ENCODE assay signal across 9 mouse cellular contexts in genomic region chr16:30144818-30145464, GRCm38 (mm10).
DNase-seq lines count a peak whose midpoint lies in the region; ATAC-seq and TF ChIP-seq lines count a peak whose summit lies in the region.
"Had no signal": no experiment of that assay in that cellular context is flagged by ENCODE, and none has a peak within 500 bp of the region (broad histone marks: within the 10 kb centered on the region; RNA-seq: fewer than 3 reads in every experiment).

No protein-coding gene starts in this region.

- no peaks in the 10 kb centered on the region for H3K36me3 ChIP-seq in kidney, postnatal 0 days (ENCODE audit: insufficient read depth, low read length)
- H3K36me3 ChIP-seq in embryonic facial prominence, embryonic 11.5 days (replicated peaks; ENCODE audit: control insufficient read depth, insufficient read depth, low read depth, low read length): no peaks in the 10 kb centered on the region
- no peaks in the 10 kb centered on the region for H3K36me3 ChIP-seq in hindbrain, postnatal 0 days (ENCODE audit: insufficient read depth, low read length)
- H3K36me3 ChIP-seq in midbrain, embryonic 15.5 days (replicated peaks): no peaks in the 10 kb centered on the region

- H3K27ac ChIP-seq in kidney, postnatal 0 days: no peak overlapping the region
- H3K27ac ChIP-seq in embryonic facial prominence, embryonic 11.5 days (replicated peaks; ENCODE audit: low read depth, low read length): no peak overlapping the region
- H3K27ac ChIP-seq in hindbrain, postnatal 0 days: no peak overlapping the region
- H3K27ac ChIP-seq in midbrain, embryonic 15.5 days: peak overlapping the region; percentile 68

- TF ChIP-seq CTCF in kidney, postnatal 0 days (IDR thresholded peaks at IDR 0.05; ENCODE audit: low read depth): no peak
- TF ChIP-seq CTCF in hindbrain, postnatal 0 days (IDR thresholded peaks at IDR 0.05; ENCODE audit: low read depth): no peak

- H3K27me3 ChIP-seq in kidney, postnatal 0 days (ENCODE audit: insufficient read depth, low read length): no peaks in the 10 kb centered on the region
- no peaks in the 10 kb centered on the region for H3K27me3 ChIP-seq in embryonic facial prominence, embryonic 11.5 days (ENCODE audit: control insufficient read depth, insufficient read depth, low read length)
- H3K27me3 ChIP-seq in hindbrain, postnatal 0 days (ENCODE audit: insufficient read depth, low read length): no peaks in the 10 kb centered on the region
- peaks cover 4% of the 10 kb centered on the region for H3K27me3 ChIP-seq in midbrain, embryonic 15.5 days (replicated peaks)

- H3K4me3 ChIP-seq in kidney, postnatal 0 days (replicated peaks; ENCODE audit: low read depth, low read length): no peak overlapping the region
- 0 out of 2 replicates have a peak overlapping the region, but pooled peaks have one; percentile 6 for H3K4me3 ChIP-seq in embryonic facial prominence, embryonic 11.5 days (ENCODE audit: low read depth, low read length)
- H3K4me3 ChIP-seq in hindbrain, postnatal 0 days (ENCODE audit: low read length): no peak overlapping the region
- 0 out of 2 replicates have a peak overlapping the region, but pooled peaks have one; percentile 12 for H3K4me3 ChIP-seq in midbrain, embryonic 15.5 days

- DNase-seq in kidney, postnatal 0 days (ENCODE audit: low spot score): no peak
- DNase-seq in kidney, postnatal 10 days: no peak
- no peak for DNase-seq in embryonic facial prominence, embryonic 11.5 days (ENCODE audit: low spot score)
- DNase-seq in hindbrain, postnatal 0 days (ENCODE audit: low spot score): no peak
- DNase-seq in cerebellum, postnatal 10 days: no peak
- no peak for DNase-seq in right cerebral cortex, postnatal 36 days (ENCODE audit: low spot score in 2 of 2)
- DNase-seq in kidney, adult 8-10 months: no peak
- DNase-seq: lung, postnatal 36 days had no signal

- H3K9me3 ChIP-seq in kidney, postnatal 0 days (replicated peaks; ENCODE audit: low read length): no peaks in the 10 kb centered on the region
- H3K9me3 ChIP-seq in embryonic facial prominence, embryonic 11.5 days (replicated peaks; ENCODE audit: control insufficient read depth, low read length): no peaks in the 10 kb centered on the region
- no peaks in the 10 kb centered on the region for H3K9me3 ChIP-seq in hindbrain, postnatal 0 days (ENCODE audit: low read length)
- no peaks in the 10 kb centered on the region for H3K9me3 ChIP-seq in midbrain, embryonic 15.5 days

- ATAC-seq in kidney, postnatal 0 days (replicated peaks; ENCODE audit: low FRiP score, low read depth): no peak
- ATAC-seq in embryonic facial prominence, embryonic 11.5 days (replicated peaks; ENCODE audit: insufficient number of reproducible peaks, low FRiP score, low TSS enrichment, low read depth): no peak
- ATAC-seq in hindbrain, postnatal 0 days: no peak
- peak; percentile 15; the same call in 1 of the 2 replicates for ATAC-seq in midbrain, embryonic 15.5 days (replicated peaks)

- 21% methylated on average over 13 of the region's 13 CpGs for WGBS in kidney, postnatal 0 days
- 23% methylated on average over 13 of the region's 13 CpGs for WGBS in embryonic facial prominence, embryonic 11.5 days
- WGBS in hindbrain, postnatal 0 days: 21% methylated on average over 13 of the region's 13 CpGs
- 20% methylated on average over 13 of the region's 13 CpGs for WGBS in midbrain, embryonic 15.5 days

- peaks cover 5% of the 10 kb centered on the region; the same call in 1 of the 2 replicates for H3K4me1 ChIP-seq in kidney, postnatal 0 days (replicated peaks; ENCODE audit: insufficient read depth, low read length)
- no peaks in the 10 kb centered on the region; the same call in 1 of the 2 replicates for H3K4me1 ChIP-seq in embryonic facial prominence, embryonic 11.5 days (ENCODE audit: control insufficient read depth, insufficient read depth, low read length)
- H3K4me1 ChIP-seq in hindbrain, postnatal 0 days (ENCODE audit: insufficient read depth, low read length): peaks cover 6% of the 10 kb centered on the region; the same call in 1 of the 2 replicates
- H3K4me1 ChIP-seq in midbrain, embryonic 15.5 days: peaks cover 14% of the 10 kb centered on the region

- no peak overlapping the region for H3K9ac ChIP-seq in kidney, postnatal 0 days (ENCODE audit: low read depth, low read length)
- H3K9ac ChIP-seq in embryonic facial prominence, embryonic 11.5 days (replicated peaks; ENCODE audit: low read length): peak overlapping the region; percentile 25; the same call in 1 of the 2 replicates
- no peak overlapping the region for H3K9ac ChIP-seq in hindbrain, postnatal 0 days (replicated peaks; ENCODE audit: low read length)
- H3K9ac ChIP-seq in midbrain, embryonic 15.5 days: peak overlapping the region; percentile 8; the same call in 1 of the 2 replicates

- H3K4me2 ChIP-seq in kidney, postnatal 0 days (ENCODE audit: low read length): peak overlapping the region; percentile 50
- peak overlapping the region; percentile 41 for H3K4me2 ChIP-seq in embryonic facial prominence, embryonic 11.5 days (ENCODE audit: low read depth, low read length)
- peak overlapping the region; percentile 41 for H3K4me2 ChIP-seq in hindbrain, postnatal 0 days (ENCODE audit: low read depth, low read length)
- H3K4me2 ChIP-seq in midbrain, embryonic 15.5 days: peak overlapping the region; percentile 44

Comparison
In these comparisons a context has a peak if more than half of its experiments do, and no peak if none do; other contexts are left out.
1. H3K4me3 ChIP-seq: peak in embryonic facial prominence, embryonic 11.5 days (single experiment) and midbrain, embryonic 15.5 days (single experiment); none in kidney, postnatal 0 days (single experiment) and hindbrain, postnatal 0 days (single experiment).
2. H3K9ac ChIP-seq: peak in embryonic facial prominence, embryonic 11.5 days (single experiment) and midbrain, embryonic 15.5 days (single experiment); none in kidney, postnatal 0 days (single experiment) and hindbrain, postnatal 0 days (single experiment).
3. Peak in every context shown above with its lines, with median percentiles within 50 percentile points of each other: H3K4me2 ChIP-seq.